In genomic region chr10:111957271-111958045, GRCm38 (mm10) we compare ENCODE assay signal across 8 mouse cellular contexts. TPM values are rescaled to one million over a fixed set of nuclear protein-coding genes. Genes with fewer than 3 reads are reported as not detected.
A peak's percentile ranks its signal among the peaks of the same experiment; 100 is the strongest.
DNase-seq lines count a peak whose midpoint lies in the region; ATAC-seq lines count a peak whose summit lies in the region.

No protein-coding gene starts in this region.

- H3K27me3 ChIP-seq in hindbrain, embryonic 16.5 days (replicated peaks; ENCODE audit: control insufficient read depth, insufficient read depth, low read length) = no peaks in the 10 kb centered on the region

- H3K4me2 ChIP-seq in hindbrain, embryonic 16.5 days (ENCODE audit: low read length) = no peak overlapping the region

- H3K4me1 ChIP-seq in hindbrain, embryonic 16.5 days (ENCODE audit: control insufficient read depth, insufficient read depth, low read depth, low read length) = no peaks in the 10 kb centered on the region; the same call in 1 of the 2 replicates

- peak; percentile 87 for ATAC-seq in hindbrain, embryonic 16.5 days

- no peak overlapping the region for H3K4me3 ChIP-seq in hindbrain, embryonic 16.5 days (ENCODE audit: low read length)

- no peak overlapping the region for H3K9ac ChIP-seq in hindbrain, embryonic 16.5 days (ENCODE audit: low read depth, low read length)

- 62% methylated on average over 10 of the region's 10 CpGs for WGBS in hindbrain, embryonic 16.5 days

- H3K36me3 ChIP-seq in hindbrain, embryonic 16.5 days (ENCODE audit: control insufficient read depth, insufficient read depth, low read length) = no peaks in the 10 kb centered on the region

- no peak overlapping the region for H3K27ac ChIP-seq in hindbrain, embryonic 16.5 days (ENCODE audit: low read depth, low read length)

- no peaks in the 10 kb centered on the region for H3K9me3 ChIP-seq in hindbrain, embryonic 16.5 days (ENCODE audit: control insufficient read depth, low read length)

- DNase-seq in urinary bladder, postnatal 14 days (ENCODE audit: low spot score) = peak; percentile 59
- no peak for DNase-seq in urinary bladder, adult 18-20 months (ENCODE audit: low spot score in 2 of 2)
- DNase-seq in cerebellum, postnatal 25 days = peak; percentile 55 to 75
- DNase-seq in frontal cortex, postnatal 25 days (ENCODE audit: low spot score in 2 of 2) = peak; percentile 8 to 55
- DNase-seq in layer of hippocampus, postnatal 36 days = peak; percentile 20 to 59
- DNase-seq in lung, postnatal 36 days = peak; percentile 87
- DNase-seq in right cerebral cortex, postnatal 10 days (ENCODE audit: low spot score in 2 of 2) = peak; percentile 85 to 86

RNA-seq across cellular contexts. Expression of gene Krr1, which starts 15.0 kb away (rescaled TPM):
- 34.4 and 36.1 TPM in 2 replicates for polyA plus RNA-seq in hindbrain, embryonic 16.5 days (2015; fragmentation: Nextera tagmentation; extraction: Ambion mirVana)
- 10 to 100 TPM; 40.2 to 40.6 TPM for total RNA-seq in layer of hippocampus, postnatal 36 days (2021)

RNA-seq across cellular contexts. Expression of gene Glipr1, which starts 45.0 kb away (rescaled TPM):
- 0.76 and 1.5 TPM in 2 replicates for polyA plus RNA-seq in hindbrain, embryonic 16.5 days (2015; fragmentation: Nextera tagmentation; extraction: Ambion mirVana)
- 1 to 10 TPM; 1.4 to 1.9 TPM for total RNA-seq in layer of hippocampus, postnatal 36 days (2021)

Comparison
In these comparisons a context has a peak if more than half of its experiments do, and no peak if none do; other contexts are left out.
1. DNase-seq: peak in urinary bladder, postnatal 14 days (single experiment), cerebellum, postnatal 25 days (2 of 2), frontal cortex, postnatal 25 days (2 of 2), layer of hippocampus, postnatal 36 days (2 of 2), lung, postnatal 36 days (single experiment) and right cerebral cortex, postnatal 10 days (2 of 2); none in urinary bladder, adult 18-20 months (0 of 2).